Mouse (Mus musculus) liver, embryonic 16.5 days (tissue): Measurements from ENCODE around the gene Mcoln1. TPM values are rescaled to one million over a fixed set of nuclear protein-coding genes. Genes with fewer than 3 reads are reported as not detected.

Experiments
- ATAC-seq: fragments of 200-750 bp; cut with Nextera tagmentation; 2 replicates; pipeline ENCODE4 v1.8.0; 2017; ENCODE audit warnings: low read depth, mild to moderate bottlenecking, moderate number of reproducible peaks, moderate library complexity
- H3K27ac ChIP-seq: fragments of 300-500 bp; sonication (generic); 2 replicates; pipeline ENCODE4 v1.5.1; 2014; ENCODE audit warnings: mild to moderate bottlenecking, low read length
- H3K27me3 ChIP-seq: fragments of 300-500 bp; sonication (generic); 2 replicates; pipeline ENCODE4 v1.6.1; 2014; ENCODE audit warnings: low read depth, low read length, mixed read lengths; ENCODE audit not compliant: control insufficient read depth, insufficient read depth
- H3K36me3 ChIP-seq: fragments of 300-500 bp; sonication (generic); 2 replicates; pipeline ENCODE4 v1.6.1; 2014; ENCODE audit warnings: mild to moderate bottlenecking; ENCODE audit not compliant: control insufficient read depth, insufficient read depth
- H3K4me1 ChIP-seq: fragments of 300-500 bp; sonication (generic); 2 replicates; pipeline ENCODE4 v1.6.1; 2014; ENCODE audit warnings: low read depth, low read length, mixed read lengths; ENCODE audit not compliant: control insufficient read depth
- H3K4me2 ChIP-seq: fragments of 300-500 bp; sonication (generic); 2 replicates; pipeline ENCODE4 v1.6.1; 2014; ENCODE audit warnings: low read depth, low read length, mixed read lengths
- H3K4me3 ChIP-seq: fragments of 300-500 bp; sonication (generic); 2 replicates; pipeline ENCODE4 v1.5.1; 2014; ENCODE audit warnings: low read depth, mild to moderate bottlenecking, low read length
- H3K9ac ChIP-seq: fragments of 300-500 bp; sonication (generic); 2 replicates; pipeline ENCODE4 v1.6.1; 2014; ENCODE audit warnings: low read depth, low read length
- H3K9me3 ChIP-seq: fragments of 300-500 bp; sonication (generic); replicated peaks from 2 replicates; pipeline ENCODE4 v1.6.1; 2016; ENCODE audit warnings: low read length; ENCODE audit not compliant: control insufficient read depth
- WGBS: fragments of 180-500 bp; shearing (Covaris S2); extraction: QIAGEN DNeasy Blood & Tissue Kit; methylation state at CpG from one replicate; pipeline ENCODE4 v1.1.7; 2014; ENCODE audit not compliant: insufficient replicate concordance; 5-methylcytosine and 5-hydroxymethylcytosine counted together
- polyA plus RNA-seq: library from polyadenylated mRNA; unstranded; fragments of >200 nt; fragmentation: Nextera tagmentation; extraction: Ambion mirVana; gene quantifications from 2 replicates; pipeline ENCODE4 v1.2.1, GENCODE M21; 2015

Mcoln1 gene
- polyA plus RNA-seq, 1 experiment from 2014 or later = 21.1 TPM

GRCm38 (mm10) chr8:3470562-3470961 is 29.7 kb upstream of the Mcoln1 start, which contains the start of gene Tex45:
Gene Tex45, plus strand, starts transcription at chr8:3470862.
- H3K27ac ChIP-seq = no peak within 1 kb of the TSS
- H3K36me3 ChIP-seq = no peaks in the 10 kb centered on the region
- H3K4me1 ChIP-seq = peaks cover 9% of the 10 kb centered on the region
- H3K9me3 ChIP-seq = no peaks in the 10 kb centered on the region
- H3K9ac ChIP-seq = no peak within 1 kb of the TSS
- no peak for ATAC-seq
- H3K4me3 ChIP-seq = no peak within 1 kb of the TSS
- peaks cover under 1% of the 10 kb centered on the region for H3K27me3 ChIP-seq
- H3K4me2 ChIP-seq = no peak within 1 kb of the TSS

DNA sequence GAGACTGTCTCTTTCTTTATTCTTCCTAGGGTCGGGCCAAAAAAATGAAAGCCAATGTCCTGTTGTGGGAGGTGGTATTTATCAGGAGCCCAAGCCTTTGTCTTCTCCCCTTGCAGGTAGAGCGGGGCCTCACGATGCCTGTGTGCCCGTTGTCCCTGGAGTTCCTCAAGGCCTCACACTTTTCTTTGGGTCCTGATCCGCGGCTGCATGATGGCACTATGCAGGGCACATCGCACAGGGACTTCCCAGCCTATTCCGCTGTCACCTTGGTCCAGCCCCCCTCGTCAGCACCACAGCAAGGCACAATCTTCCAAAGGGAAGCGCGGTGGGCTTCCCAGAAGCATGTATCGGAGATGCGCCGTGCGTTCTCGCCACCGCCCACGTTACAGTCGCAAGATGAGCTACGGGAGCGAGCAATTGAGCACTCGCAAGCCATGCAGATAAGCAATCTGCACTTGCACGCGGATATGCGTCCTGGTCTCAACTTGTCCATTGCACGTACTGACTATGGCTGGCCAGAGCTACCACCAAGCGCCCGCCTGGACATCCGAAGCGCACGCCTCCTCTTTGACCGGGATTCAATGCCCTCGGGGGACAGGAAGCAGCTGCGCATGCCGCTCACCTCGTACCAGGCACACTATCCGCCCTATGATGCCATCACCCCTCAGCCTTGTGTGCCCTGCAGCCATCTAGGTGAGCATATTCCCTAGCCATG is 24.4 kb upstream of the Mcoln1 start:
- H3K9ac ChIP-seq = no peak overlapping the region
- peak overlapping the region; percentile 24 for H3K4me2 ChIP-seq
- H3K4me3 ChIP-seq = 0 out of 2 replicates have a peak overlapping the region, but pooled peaks have one; percentile 1
- H3K27me3 ChIP-seq = peaks cover 8% of the 10 kb centered on the region
- no peak for ATAC-seq
- H3K9me3 ChIP-seq = no peaks in the 10 kb centered on the region
- no peaks in the 10 kb centered on the region for H3K36me3 ChIP-seq
- H3K27ac ChIP-seq = no peak overlapping the region
- 19% methylated on average over 37 of the region's 37 CpGs for WGBS
- H3K4me1 ChIP-seq = no peaks in the 10 kb centered on the region

DNA sequence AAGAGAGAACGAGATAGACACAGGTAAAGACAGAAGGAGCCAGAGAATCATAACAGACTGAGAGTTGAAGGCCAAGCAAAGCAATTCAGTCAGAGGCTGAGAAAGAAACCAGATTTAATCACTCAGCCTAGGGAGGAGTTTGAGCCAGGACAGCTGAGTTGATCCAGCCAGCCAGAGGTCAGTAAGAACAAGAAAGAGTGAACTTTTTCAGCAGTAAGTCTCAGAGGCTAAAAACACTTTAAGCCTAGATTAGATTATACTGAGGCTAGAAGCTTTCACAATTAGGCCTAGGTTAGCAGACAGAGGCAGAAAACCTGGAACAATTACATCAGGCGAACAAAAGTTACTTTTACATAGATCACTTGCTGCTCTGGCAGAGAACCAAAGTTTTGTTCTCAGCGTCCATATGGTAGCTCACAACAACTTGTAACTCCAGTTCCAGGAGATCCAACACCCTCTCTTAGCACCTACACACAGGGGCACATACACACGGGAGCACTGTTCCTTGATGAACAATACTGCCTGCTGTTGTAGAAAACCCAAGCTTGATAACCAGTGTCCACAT is 20.0 kb upstream of the Mcoln1 start:
- Histone ChIP-seq H3K9me3 (no peaks in the 10 kb centered on the region), H3K4me3 (no peak overlapping the region), H3K4me1 (no peaks in the 10 kb centered on the region; the same call in 1 of the 2 replicates), H3K4me2 (no peak overlapping the region), H3K36me3 (no peaks in the 10 kb centered on the region), H3K27me3 (peaks cover 8% of the 10 kb centered on the region), H3K9ac (no peak overlapping the region), H3K27ac (no peak overlapping the region)
- ATAC-seq = no peak
- WGBS = 46% methylated on average over 4 of the region's 4 CpGs

DNA sequence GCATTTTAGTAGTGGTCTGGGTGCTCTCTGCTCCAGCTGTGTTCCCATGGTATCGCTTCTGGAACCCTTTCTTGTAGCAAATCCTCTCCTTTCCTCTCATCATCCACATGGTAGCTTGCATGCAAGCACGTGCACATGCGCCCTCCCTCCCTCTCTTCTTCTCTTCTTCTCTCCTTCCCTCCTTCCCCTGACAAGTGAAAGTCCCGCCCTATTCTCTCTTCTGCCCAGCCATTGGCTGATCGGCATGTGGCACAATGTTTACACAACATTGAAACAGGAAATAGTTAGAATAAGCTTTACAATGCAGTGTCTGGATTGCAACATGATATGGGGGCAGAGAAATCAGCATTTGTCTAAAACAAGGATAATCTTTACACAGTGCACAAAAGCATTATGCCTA is 18.7 kb upstream of the Mcoln1 start:
- no peaks in the 10 kb centered on the region for H3K36me3 ChIP-seq
- WGBS = 39% methylated on average over 5 of the region's 5 CpGs
- 0 out of 2 replicates have a peak, but pooled peaks have one; percentile 37 for ATAC-seq
- no peaks in the 10 kb centered on the region for H3K27me3 ChIP-seq
- H3K27ac ChIP-seq = no peak overlapping the region
- H3K4me1 ChIP-seq = no peaks in the 10 kb centered on the region; the same call in 1 of the 2 replicates
- no peak overlapping the region for H3K4me2 ChIP-seq
- no peaks in the 10 kb centered on the region for H3K9me3 ChIP-seq
- no peak overlapping the region for H3K9ac ChIP-seq
- no peak overlapping the region for H3K4me3 ChIP-seq

DNA sequence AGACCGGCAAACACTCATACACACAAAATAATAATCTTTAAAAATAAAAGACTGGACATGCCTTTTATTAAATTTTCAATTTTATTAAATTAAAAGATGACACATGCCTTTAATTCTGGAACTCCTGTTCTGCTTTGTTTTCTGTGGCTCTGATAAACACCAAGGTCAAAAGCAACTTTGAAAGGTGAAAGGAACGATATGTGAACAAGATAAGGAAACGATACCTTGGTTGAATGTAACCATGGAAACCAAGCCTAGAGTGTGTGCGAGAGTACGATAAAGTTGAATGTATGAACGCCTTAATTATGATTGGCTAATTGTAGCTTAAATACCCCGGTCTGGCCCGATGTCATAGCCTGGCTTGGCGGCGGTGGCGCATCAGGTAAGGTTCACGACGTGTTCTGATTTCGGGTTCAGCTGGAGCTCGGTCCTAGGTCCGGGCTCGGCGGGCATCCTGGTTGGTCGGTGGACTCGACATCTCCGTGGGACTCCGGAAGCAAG is 18.0 kb upstream of the Mcoln1 start:
- no peak for ATAC-seq
- 77% methylated on average over 22 of the region's 22 CpGs for WGBS
- no peaks in the 10 kb centered on the region for H3K27me3 ChIP-seq
- H3K9me3 ChIP-seq = no peaks in the 10 kb centered on the region
- no peaks in the 10 kb centered on the region for H3K36me3 ChIP-seq
- no peak overlapping the region for H3K9ac ChIP-seq
- no peak overlapping the region for H3K4me3 ChIP-seq
- H3K27ac ChIP-seq = no peak overlapping the region
- no peaks in the 10 kb centered on the region; the same call in 1 of the 2 replicates for H3K4me1 ChIP-seq
- no peak overlapping the region for H3K4me2 ChIP-seq

DNA sequence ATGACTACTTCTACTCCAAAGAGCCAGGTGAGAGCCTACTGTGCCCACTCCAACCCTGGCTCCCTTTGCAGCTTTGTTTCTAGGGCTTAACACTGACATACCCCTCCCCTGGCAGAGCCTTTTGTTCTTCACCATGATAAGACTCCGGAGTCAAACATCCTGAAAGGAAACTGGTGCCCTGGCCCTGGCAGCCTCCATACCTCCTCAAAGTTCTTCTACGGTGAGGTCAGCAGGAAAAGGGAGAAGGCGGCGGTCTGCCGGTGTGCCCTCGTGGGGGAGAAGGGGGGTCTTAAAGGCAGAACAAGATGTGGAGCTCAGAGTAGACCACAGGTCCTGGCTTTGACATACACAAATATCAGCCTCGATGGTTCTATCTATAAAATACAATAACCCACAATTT is 16.7 kb upstream of the Mcoln1 start:
- no peak for ATAC-seq
- Histone ChIP-seq H3K27me3 (no peaks in the 10 kb centered on the region), H3K4me1 (no peaks in the 10 kb centered on the region; the same call in 1 of the 2 replicates), H3K4me3 (no peak overlapping the region), H3K9ac (no peak overlapping the region), H3K9me3 (no peaks in the 10 kb centered on the region), H3K27ac (no peak overlapping the region), H3K4me2 (no peak overlapping the region), H3K36me3 (no peaks in the 10 kb centered on the region)
- WGBS = 42% methylated on average over 7 of the region's 7 CpGs

DNA sequence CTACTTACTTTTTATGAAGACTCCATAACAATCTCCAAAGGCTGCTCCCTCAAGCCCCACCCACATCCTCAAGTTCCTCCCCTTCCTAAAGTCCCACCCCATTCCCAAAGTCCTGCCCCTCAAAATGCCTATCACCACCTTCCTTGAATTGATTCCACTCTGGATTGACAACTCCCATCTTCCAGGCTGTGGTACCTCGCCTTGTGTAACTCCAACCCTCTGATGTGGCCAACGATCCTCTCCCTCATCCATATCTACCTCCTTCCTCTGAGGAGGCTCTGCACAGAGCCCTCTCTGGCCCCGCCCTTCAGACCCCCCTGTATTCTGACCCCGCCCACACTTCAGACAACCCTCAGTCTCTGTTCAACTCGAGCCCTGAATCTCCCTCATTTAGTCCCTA is 15.1 kb upstream of the Mcoln1 start:
- H3K9ac ChIP-seq = no peak overlapping the region
- no peaks in the 10 kb centered on the region for H3K9me3 ChIP-seq
- WGBS = 19% methylated on average over 5 of the region's 5 CpGs
- H3K36me3 ChIP-seq = no peaks in the 10 kb centered on the region
- no peak overlapping the region for H3K4me3 ChIP-seq
- H3K4me1 ChIP-seq = no peaks in the 10 kb centered on the region; the same call in 1 of the 2 replicates
- H3K4me2 ChIP-seq = no peak overlapping the region
- ATAC-seq = no peak
- no peak overlapping the region for H3K27ac ChIP-seq
- H3K27me3 ChIP-seq = no peaks in the 10 kb centered on the region

DNA sequence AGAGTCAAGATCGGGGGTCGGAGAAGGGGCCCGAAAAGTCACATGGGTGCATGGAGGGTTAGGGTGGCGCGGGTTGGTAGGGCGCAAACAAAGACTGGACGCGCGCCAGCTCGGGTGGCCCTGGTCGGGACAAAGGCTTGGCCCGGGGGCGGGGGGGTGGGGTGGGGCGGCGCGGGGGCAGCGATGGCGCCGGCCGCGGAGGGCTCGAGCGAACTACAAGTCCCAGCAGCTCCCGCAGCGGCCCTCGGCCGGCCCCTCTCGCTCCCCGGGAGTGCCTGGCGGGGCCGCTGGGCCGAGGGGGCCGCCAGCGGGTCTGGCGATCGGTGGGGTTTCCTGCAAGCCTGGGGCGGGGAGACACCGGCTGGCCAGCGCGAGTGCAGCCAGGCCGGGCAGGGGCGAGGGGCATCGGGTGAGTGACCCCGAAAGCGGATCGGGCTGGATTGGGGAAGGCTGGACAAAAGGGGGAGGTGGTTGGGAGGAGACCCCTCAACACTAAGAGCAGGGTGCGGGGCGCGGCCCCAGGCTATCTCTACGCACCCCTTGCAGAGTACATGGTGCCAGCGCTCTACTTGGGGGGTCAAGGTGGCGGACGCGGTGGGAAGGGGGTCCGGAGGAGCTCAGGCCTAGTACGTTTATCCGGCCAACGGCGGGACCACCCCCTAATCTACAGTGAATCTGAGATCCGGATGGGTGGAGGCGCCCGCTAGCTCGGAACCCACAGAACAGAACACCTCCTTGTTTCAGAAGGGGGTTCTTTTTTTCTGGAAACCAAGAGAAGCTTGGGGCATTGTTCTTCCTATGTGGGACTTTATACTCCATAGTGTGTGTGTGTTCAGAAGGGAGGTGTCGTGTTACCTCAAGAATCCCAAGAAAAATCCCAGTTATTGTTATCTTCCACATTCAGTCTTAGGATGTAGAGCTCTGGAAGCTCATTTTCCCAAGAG is 7.1 kb upstream of the Mcoln1 start, which contains the start of gene Zfp358:
TSS of gene Zfp358 (plus strand) at position 238 of the 944 bp plus-strand sequence.
- Histone ChIP-seq H3K36me3 (peaks cover 8% of the 10 kb centered on the region), H3K9me3 (no peaks in the 10 kb centered on the region), H3K27me3 (no peaks in the 10 kb centered on the region; the same call in none of the 2 replicates), H3K27ac (peak within 1 kb of the TSS; percentile 21), H3K4me1 (peaks cover 10% of the 10 kb centered on the region), H3K9ac (peak within 1 kb of the TSS; percentile 78), H3K4me3 (peak within 1 kb of the TSS; percentile 75), H3K4me2 (peak within 1 kb of the TSS; percentile 77)
- ATAC-seq = peak; percentile 80
- WGBS = 1% methylated on average over 51 of the region's 64 CpGs
